Mouse (Mus musculus): ENCODE results near the gene Hsf2bp. TPM values are rescaled to one million over a fixed set of nuclear protein-coding genes. Genes with fewer than 3 reads are reported as not detected.

Gene Hsf2bp
- polyA plus RNA-seq, 1 experiment from 2014 or later, result 0.33 TPM

Other genes starting within 250 kb of the Hsf2bp start
- gene Sik1, start 180.5 kb downstream of the Hsf2bp start, polyA plus RNA-seq (2014; fragmentation: Nextera tagmentation; extraction: Ambion mirVana), result 12.2 and 14.7 TPM in 2 replicates
- 29.0 and 29.5 TPM in 2 replicates for gene Rrp1b, start 249 bp downstream of the Hsf2bp start, polyA plus RNA-seq (2014; fragmentation: Nextera tagmentation; extraction: Ambion mirVana)
- gene Notch3, start 130.5 kb upstream of the Hsf2bp start, polyA plus RNA-seq (2014; fragmentation: Nextera tagmentation; extraction: Ambion mirVana), result 5.6 and 6.0 TPM in 2 replicates
- not detected in 2 replicates for gene Ephx3, start 153.2 kb upstream of the Hsf2bp start, polyA plus RNA-seq (2014; fragmentation: Nextera tagmentation; extraction: Ambion mirVana)
- gene Brd4, start 248.4 kb upstream of the Hsf2bp start, polyA plus RNA-seq (2014; fragmentation: Nextera tagmentation; extraction: Ambion mirVana), result 51.0 and 66.1 TPM in 2 replicates